Mouse (Mus musculus) spleen, embryonic (tissue): ENCODE results near the gene Alpi.

Experiments used
- CTCF ChIA-PET: fragments of 350-600 bp; sonication (Branson Sonifier 250); formaldehyde crosslinking; loops from one replicate; lab custom pipeline; 2022; lab: Charles Lee

Gene Alpi

DNA sequence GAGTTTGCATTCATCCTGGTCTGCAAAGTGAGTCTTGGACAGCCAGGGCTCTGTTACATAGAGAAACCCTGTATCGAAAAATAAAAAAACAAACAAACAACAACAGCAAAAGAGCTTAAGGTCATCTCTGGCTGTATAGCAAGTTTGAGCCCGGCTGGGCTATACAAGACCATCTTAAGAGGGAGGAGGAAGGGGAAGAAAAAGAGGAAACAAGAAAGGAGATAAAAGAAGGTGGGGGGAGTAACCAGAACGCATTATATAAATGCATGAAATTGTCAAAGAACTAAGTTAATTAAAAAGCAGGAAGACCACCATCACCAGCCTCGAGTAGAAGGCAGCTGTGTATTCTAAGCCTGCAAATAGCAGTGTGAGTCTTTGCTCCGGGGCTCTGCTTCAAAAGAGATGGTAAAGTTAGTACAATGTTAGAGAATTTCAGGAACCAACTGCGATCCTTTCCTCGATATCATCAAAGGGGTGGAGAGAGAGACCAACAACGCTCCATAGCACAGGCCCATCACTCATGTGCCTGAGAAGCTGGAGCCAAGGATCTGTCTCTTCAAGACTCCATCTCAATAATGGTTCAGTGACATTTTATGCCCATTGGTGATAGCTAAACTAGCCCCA, 42.3 kb downstream of the Alpi start:
- CTCF ChIA-PET: no interaction called here

DNA sequence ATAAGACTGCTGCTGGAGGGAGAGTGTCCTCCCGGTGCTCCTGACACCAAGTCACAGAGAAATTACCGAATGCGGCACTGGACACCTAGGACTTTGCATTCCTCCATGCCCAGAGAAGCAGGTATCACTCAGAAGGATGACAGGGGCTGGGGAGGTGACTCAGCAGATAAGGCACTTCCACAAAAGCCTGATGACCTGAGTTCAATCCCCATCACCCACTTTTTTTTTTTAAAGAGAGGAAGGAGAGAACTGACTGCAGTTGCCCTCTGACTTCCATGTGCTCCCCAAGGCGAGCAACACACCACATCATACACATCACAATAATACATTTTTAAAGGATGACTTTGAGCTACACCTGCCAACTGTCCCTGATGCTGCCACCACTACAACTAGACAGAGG, 44.3 kb downstream of the Alpi start:
- CTCF ChIA-PET: no interaction called here

DNA sequence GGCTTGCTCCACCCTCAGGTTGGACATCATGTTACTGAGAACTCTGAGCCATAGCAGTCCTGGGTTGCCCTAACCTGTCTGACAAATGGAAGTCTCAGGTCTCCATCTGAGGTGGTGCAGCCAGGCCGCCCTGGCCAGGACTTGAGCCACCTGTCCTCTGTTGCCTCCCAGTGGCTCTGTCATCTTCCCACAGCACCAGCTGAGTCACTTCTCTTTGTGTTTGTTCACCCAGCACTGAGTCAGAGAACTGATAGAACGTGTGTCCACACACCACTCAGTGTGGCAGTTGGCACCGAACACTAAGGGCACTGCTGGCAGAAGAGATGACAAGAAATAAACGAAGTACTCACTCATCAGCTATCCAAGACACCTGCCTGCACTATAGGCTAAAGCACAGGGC, 50.0 kb downstream of the Alpi start:
- CTCF ChIA-PET: no interaction called here

DNA sequence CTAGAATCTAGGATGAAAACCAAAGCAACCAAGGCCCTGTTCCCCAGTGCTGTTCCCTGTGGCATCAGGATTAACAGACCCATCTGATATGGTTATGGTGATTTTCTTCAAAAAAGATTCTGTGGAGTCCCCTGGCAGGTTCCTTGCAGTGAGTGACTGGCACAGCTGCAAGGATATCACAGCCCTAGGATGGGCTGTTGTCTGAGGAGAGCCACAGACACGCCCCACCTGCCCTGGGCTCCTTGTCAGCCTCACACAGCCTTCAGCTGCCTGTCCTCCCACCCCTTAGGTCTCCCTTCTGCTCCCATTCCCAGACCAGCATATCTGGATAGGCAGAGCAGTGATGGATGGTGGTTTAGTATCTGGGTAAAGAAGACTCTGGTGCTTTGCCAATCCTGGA, 50.7 kb downstream of the Alpi start:
- CTCF ChIA-PET: no interaction called here

DNA sequence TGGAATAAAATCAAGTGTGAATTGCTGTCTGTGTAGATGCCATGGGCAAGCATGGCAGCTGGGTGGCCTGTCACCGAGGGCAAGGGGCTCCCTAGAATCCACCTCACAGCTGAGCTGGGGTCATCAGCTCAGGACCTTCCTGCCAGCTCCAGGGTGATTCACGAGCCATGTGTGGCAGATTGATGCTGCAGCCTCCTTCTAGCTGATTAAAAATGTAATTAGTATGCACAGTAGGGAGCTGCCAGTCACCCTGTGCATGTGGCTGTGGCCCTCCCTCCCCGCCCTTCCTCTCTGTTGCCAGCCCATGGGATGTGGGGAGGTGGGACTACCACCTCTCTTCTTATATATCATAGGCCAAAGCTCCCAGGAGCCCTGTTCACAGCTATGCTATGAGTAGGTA, 51.3 kb downstream of the Alpi start:
- CTCF ChIA-PET: no interaction called here
